Mouse (Mus musculus): ENCODE measurements around the gene Sirt7. TPM values are rescaled to one million over a fixed set of nuclear protein-coding genes. Genes with fewer than 3 reads are reported as not detected.
A peak's percentile ranks its signal among the peaks of the same experiment; 100 is the strongest.
"Not testable (repeated sequence)": the region's sequence is repeated elsewhere in the genome, so short reads cannot be mapped to it uniquely, and the experiment has no call there.

The Sirt7 gene
- polyA plus RNA-seq, 1 experiment from 2014 or later: 28.1 TPM

DNA sequence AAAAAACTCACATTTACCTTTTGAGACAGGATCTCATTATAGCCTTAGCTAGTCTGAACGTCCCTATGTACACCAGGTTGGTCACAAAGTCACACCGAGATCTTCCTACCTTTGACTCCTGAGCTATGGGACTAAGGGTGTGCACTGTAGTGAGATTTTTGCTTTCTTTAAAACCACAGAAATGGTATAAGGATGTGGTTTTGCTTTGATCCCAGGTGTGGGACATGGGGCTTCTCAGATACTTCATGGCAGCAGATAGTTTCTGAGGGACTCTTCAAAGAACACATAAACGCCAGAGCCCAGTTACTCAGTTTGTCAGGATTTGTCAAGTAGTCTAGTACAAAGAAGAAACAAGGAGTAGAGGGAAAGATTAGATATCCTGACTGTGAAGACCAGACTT is 24.3 kb downstream of the Sirt7 start:
- no peak for ATAC-seq (replicated peaks; ENCODE audit: extremely low read depth, insufficient read depth, low FRiP score)
- Histone ChIP-seq H3K9me3 (replicated peaks; ENCODE audit: control insufficient read depth, low read length) (no peaks in the 10 kb centered on the region), H3K4me2 (ENCODE audit: low read depth, low read length) (no peak overlapping the region), H3K36me3 (ENCODE audit: control insufficient read depth, insufficient read depth) (peaks cover 29% of the 10 kb centered on the region), H3K27ac (ENCODE audit: low read length) (no peak overlapping the region), H3K4me3 (ENCODE audit: low read length) (no peak overlapping the region), H3K4me1 (ENCODE audit: control insufficient read depth, insufficient read depth, low read length) (peaks cover 17% of the 10 kb centered on the region), H3K9ac (ENCODE audit: low read length) (no peak overlapping the region), H3K27me3 (ENCODE audit: control insufficient read depth, insufficient read depth, low read length) (no peaks in the 10 kb centered on the region)
- WGBS: 85% methylated on average over 3 of the region's 3 CpGs

DNA sequence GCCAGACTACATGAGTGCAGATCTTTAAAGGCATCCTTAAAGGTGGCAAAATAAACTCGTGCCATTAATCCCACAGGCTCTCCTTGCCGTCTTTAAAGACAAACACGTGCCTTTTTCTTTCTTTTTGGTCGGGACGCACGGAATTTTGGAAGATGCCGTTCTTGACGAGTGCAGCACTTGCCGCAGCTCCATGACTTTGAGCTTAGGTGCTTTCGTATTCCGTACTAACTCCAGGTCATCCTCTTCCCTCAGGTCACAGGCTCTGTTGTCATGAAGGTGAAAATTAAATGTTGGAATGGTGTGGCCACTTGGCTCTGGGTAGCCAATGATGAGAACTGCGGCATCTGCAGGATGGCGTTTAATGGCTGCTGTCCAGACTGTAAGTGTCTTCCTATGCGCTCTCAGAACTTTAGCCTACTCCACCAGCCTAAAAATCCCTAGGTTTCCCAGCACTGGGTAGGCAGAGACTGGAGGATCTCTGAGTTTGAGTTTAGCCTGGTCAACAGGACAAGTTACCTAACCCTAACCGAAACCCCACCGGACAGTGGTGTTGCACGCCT is 26.0 kb downstream of the Sirt7 start:
- peak overlapping the region; percentile 90 for H3K4me2 ChIP-seq (ENCODE audit: low read depth, low read length)
- H3K27me3 ChIP-seq (ENCODE audit: control insufficient read depth, insufficient read depth, low read length): no peaks in the 10 kb centered on the region
- ATAC-seq (replicated peaks; ENCODE audit: extremely low read depth, insufficient read depth, low FRiP score): no peak
- H3K36me3 ChIP-seq (ENCODE audit: control insufficient read depth, insufficient read depth): peaks cover 39% of the 10 kb centered on the region
- peak overlapping the region; percentile 75 for H3K9ac ChIP-seq (ENCODE audit: low read length)
- peaks cover 17% of the 10 kb centered on the region for H3K4me1 ChIP-seq (ENCODE audit: control insufficient read depth, insufficient read depth, low read length)
- 47% methylated on average over 17 of the region's 17 CpGs for WGBS
- H3K27ac ChIP-seq (ENCODE audit: low read length): peak overlapping the region; percentile 73; the same call in 1 of the 2 replicates
- no peaks in the 10 kb centered on the region for H3K9me3 ChIP-seq (replicated peaks; ENCODE audit: control insufficient read depth, low read length)
- peak overlapping the region; percentile 91 for H3K4me3 ChIP-seq (ENCODE audit: low read length)

DNA sequence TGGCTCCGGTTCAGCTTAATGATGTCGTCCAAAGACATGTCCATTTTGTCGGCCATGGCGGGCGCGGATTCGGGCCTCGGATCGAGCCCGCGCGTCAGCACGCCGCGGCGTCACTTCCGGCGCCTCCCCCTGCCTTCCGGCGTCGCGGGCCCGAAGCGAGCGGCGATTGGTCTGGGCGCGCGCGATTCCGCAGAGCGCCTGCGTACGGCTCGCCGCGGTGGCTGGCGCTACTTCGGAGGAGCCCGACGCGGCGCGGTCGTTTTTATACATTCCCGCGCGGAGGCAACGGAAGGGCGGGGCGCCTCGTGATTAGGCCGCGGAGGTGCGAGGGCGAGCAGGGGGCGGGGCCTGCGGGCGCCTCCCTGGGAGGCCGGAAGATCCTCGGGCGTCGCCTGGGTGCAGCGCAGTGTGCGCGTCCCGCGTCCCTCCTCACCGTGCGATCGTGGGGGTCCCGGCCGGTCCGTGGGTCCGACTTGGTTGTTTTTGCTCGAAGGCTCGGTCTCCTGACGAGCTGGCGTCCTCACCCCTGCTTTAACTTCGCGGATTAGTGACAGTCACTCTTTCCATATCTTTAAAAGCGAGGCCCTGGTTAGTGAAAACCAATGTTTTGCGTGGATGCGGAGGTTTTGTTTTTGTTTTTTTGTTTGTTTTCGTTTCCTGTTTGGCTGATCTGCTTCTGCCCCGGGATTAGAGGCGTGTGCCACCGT is 26.6 kb downstream of the Sirt7 start, which contains the start of the genes Alyref and Anapc11:
Gene Alyref, minus strand, starts transcription at position 83 of the 707 bp plus-strand sequence.
Gene Anapc11, plus strand, starts transcription at position 139 of the 707 bp plus-strand sequence.
- WGBS: under 1% methylated on average over 84 of the region's 88 CpGs

DNA sequence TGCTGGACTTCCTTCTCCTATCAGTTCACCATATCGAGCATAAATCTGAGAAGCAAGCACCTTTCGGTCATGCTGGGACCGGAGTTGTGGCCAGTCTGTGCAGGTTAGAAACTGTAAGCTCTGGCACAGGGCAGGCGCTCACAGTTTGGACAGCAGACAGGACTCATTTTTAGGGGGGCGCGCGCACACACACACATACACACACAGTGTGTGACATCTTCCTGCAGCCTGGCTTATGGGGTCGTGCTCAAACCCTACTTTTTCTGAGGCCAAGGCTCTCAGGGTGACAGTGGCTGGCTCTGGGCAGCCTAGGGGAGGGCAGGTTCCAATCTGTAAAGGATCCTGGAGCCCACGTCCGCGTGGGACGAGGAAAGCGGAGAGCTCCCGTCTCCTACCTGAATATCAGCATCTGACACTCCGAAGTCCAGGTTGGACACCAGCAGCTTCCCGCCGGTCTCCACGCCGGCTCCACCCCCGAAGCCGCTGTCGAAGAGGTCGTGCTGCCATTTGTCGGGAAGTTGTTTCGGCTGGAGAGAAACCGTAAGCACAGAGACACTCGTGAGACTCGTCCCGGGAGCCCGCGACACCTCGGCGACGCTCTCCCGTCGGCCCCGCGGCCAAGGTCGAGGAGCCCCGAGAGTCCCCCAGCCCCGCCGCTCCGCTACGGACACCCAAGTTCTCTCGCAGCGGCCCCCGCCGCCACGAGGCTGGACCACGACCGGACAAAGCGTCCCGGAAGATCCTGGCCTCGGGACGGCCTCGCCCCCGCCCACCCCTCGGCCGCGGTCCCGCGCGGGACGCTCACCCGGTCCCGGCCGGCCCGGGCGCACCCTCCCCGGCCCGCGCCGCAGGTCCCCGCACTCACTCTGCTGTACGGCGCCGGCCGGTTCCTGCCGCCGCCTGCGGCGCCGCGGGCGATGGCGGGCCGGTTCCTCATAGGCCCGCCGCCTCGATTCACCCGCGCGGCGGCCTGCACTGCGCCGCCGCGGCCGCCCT is 27.5 kb downstream of the Sirt7 start:
- Histone ChIP-seq H3K27me3 (ENCODE audit: control insufficient read depth, insufficient read depth, low read length) (no peaks in the 10 kb centered on the region), H3K4me1 (ENCODE audit: control insufficient read depth, insufficient read depth, low read length) (peaks cover 17% of the 10 kb centered on the region), H3K9ac (ENCODE audit: low read length) (peak overlapping the region; percentile 88), H3K4me2 (ENCODE audit: low read depth, low read length) (peak overlapping the region; percentile 77), H3K36me3 (ENCODE audit: control insufficient read depth, insufficient read depth) (peaks cover 40% of the 10 kb centered on the region), H3K9me3 (replicated peaks; ENCODE audit: control insufficient read depth, low read length) (no peaks in the 10 kb centered on the region), H3K27ac (ENCODE audit: low read length) (peak overlapping the region; percentile 88), H3K4me3 (ENCODE audit: low read length) (peak overlapping the region; percentile 91)
- WGBS: 3% methylated on average over 88 of the region's 99 CpGs
- ATAC-seq (replicated peaks; ENCODE audit: extremely low read depth, insufficient read depth, low FRiP score): peak; percentile 20

More for the DNA sequence above, 26.6 kb downstream of the Sirt7 start, which contains the start of the genes Alyref and Anapc11:
- H3K27me3 ChIP-seq (ENCODE audit: control insufficient read depth, insufficient read depth, low read length): no peaks in the 10 kb centered on the region
- ATAC-seq (replicated peaks; ENCODE audit: extremely low read depth, insufficient read depth, low FRiP score): peak; percentile 96
- H3K4me3 ChIP-seq (ENCODE audit: low read length): peak within 1 kb of the TSS; percentile 91
- peak within 1 kb of the TSS; percentile 88 for H3K9ac ChIP-seq (ENCODE audit: low read length)
- H3K27ac ChIP-seq (ENCODE audit: low read length): peak within 1 kb of the TSS; percentile 88
- H3K4me2 ChIP-seq (ENCODE audit: low read depth, low read length): peak within 1 kb of the TSS; percentile 90
- peaks cover 40% of the 10 kb centered on the region for H3K36me3 ChIP-seq (ENCODE audit: control insufficient read depth, insufficient read depth)
- no peaks in the 10 kb centered on the region for H3K9me3 ChIP-seq (replicated peaks; ENCODE audit: control insufficient read depth, low read length)
- peaks cover 17% of the 10 kb centered on the region for H3K4me1 ChIP-seq (ENCODE audit: control insufficient read depth, insufficient read depth, low read length)

DNA sequence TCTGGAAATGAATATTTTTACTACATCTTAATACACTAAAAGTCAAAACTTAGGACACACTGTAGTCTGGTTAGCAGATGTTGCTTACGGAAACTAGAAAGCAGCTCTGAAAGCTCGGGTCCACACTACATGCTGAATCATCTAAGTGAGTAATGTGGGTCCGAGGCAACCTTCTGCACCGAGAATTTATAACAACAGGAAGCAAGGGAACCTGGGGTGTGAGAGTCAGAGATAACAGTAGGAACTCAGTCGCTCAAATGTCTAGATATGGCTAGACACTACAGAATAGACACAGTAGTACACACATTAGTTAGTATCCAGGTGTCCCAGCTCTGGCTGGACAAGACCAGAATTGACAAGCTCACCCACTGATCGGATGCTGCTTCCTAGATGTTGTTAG is 36.5 kb downstream of the Sirt7 start:
- no peak overlapping the region for H3K27ac ChIP-seq (ENCODE audit: low read length)
- H3K9me3 ChIP-seq (replicated peaks; ENCODE audit: control insufficient read depth, low read length): peaks cover 3% of the 10 kb centered on the region; the same call in 1 of the 2 replicates
- no peak overlapping the region for H3K4me3 ChIP-seq (ENCODE audit: low read length)
- H3K27me3 ChIP-seq (ENCODE audit: control insufficient read depth, insufficient read depth, low read length): no peaks in the 10 kb centered on the region
- 80% methylated on average over 6 of the region's 6 CpGs for WGBS
- no peak overlapping the region for H3K9ac ChIP-seq (ENCODE audit: low read length)
- H3K4me2 ChIP-seq (ENCODE audit: low read depth, low read length): no peak overlapping the region
- no peaks in the 10 kb centered on the region for H3K4me1 ChIP-seq (ENCODE audit: control insufficient read depth, insufficient read depth, low read length)
- ATAC-seq (replicated peaks; ENCODE audit: extremely low read depth, insufficient read depth, low FRiP score): no peak
- peaks cover 65% of the 10 kb centered on the region for H3K36me3 ChIP-seq (ENCODE audit: control insufficient read depth, insufficient read depth)

DNA sequence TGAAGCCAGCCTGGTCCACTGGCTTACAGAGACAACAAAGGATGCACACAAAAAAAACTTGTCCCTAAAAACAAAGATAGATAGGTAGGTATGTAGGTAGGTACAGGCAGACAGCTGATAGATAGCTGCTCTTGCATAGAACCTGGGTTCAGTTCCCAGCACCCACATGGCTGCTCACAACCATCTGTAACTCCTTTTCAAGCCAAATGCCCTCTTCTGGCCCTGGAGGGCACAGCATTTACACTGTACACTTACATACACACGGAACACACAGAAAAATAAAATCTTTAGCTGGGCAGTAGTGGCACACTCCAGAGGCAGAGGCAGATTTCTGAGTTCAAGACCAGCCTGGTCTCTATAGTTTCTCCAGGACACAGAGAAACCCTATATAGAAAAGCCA is 41.1 kb downstream of the Sirt7 start:
- 97% methylated on average over 1 of the region's 1 CpGs for WGBS
- H3K9ac ChIP-seq (ENCODE audit: low read length): no peak overlapping the region
- no peaks in the 10 kb centered on the region for H3K27me3 ChIP-seq (ENCODE audit: control insufficient read depth, insufficient read depth, low read length)
- no peak overlapping the region for H3K27ac ChIP-seq (ENCODE audit: low read length)
- H3K4me3 ChIP-seq (ENCODE audit: low read length): no peak overlapping the region
- peaks cover 41% of the 10 kb centered on the region for H3K36me3 ChIP-seq (ENCODE audit: control insufficient read depth, insufficient read depth)
- H3K9me3 ChIP-seq (replicated peaks; ENCODE audit: control insufficient read depth, low read length): peaks cover 3% of the 10 kb centered on the region; the same call in 1 of the 2 replicates
- ATAC-seq (replicated peaks; ENCODE audit: extremely low read depth, insufficient read depth, low FRiP score): no peak
- no peak overlapping the region for H3K4me2 ChIP-seq (ENCODE audit: low read depth, low read length)
- H3K4me1 ChIP-seq (ENCODE audit: control insufficient read depth, insufficient read depth, low read length): peaks cover 20% of the 10 kb centered on the region

DNA sequence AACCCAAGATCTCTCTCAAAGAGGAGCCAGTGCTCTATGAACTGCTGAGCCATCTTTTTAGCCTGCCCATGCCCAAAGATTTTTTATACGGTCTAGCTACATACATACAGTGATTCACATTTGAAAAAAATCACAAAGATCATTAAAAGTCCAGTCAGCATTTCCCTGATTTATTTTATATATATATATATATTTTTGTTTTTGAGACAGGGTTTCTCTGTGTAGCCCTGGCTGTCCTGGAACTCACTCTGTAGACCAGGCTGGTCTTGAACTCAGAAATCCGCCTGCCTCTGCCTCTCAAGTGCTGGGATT is 42.1 kb downstream of the Sirt7 start:
- H3K27me3 ChIP-seq (ENCODE audit: control insufficient read depth, insufficient read depth, low read length); H3K27ac ChIP-seq (ENCODE audit: low read length); H3K4me2 ChIP-seq (ENCODE audit: low read depth, low read length); H3K4me3 ChIP-seq (ENCODE audit: low read length); H3K9ac ChIP-seq (ENCODE audit: low read length); H3K9me3 ChIP-seq (replicated peaks; ENCODE audit: control insufficient read depth, low read length); ATAC-seq (replicated peaks; ENCODE audit: extremely low read depth, insufficient read depth, low FRiP score): not testable (repeated sequence)
- 93% methylated on average over 2 of the region's 2 CpGs for WGBS
- peaks cover 20% of the 10 kb centered on the region for H3K4me1 ChIP-seq (ENCODE audit: control insufficient read depth, insufficient read depth, low read length)
- H3K36me3 ChIP-seq (ENCODE audit: control insufficient read depth, insufficient read depth): peaks cover 44% of the 10 kb centered on the region

DNA sequence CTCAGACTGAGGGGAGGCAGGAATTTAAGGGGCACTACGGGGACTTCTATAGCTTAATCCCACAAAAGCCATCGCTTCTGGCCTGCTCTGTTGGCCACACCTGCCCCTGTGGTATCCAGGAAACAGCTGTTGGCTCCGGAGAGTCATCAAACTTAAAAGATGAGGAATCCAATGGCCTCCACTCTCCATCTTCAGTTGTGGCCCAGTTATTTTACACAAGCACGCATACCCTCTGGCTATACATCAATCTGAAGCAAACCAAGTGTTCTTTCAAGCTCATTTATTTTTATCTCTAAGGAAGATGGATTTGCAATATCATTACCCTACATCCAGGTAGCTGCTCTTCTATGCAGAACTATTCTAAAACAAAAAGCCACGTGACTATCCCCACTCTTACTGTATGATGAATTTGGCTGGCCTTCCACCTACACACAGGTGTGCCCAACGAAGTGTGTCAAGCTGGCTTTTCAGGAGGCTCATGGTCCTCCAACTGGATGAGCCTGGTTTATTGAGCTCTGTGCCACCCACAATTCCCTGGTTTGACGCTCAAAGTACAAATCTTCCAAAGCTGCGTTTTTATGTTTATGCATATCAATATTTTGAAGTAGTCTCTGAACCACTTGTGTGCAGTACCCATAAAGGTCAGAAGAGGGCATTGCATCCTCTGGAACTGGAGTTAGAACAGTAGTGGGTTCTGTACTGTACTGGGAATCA is 42.6 kb downstream of the Sirt7 start:
- Histone ChIP-seq H3K27me3 (ENCODE audit: control insufficient read depth, insufficient read depth, low read length) (no peaks in the 10 kb centered on the region), H3K4me2 (ENCODE audit: low read depth, low read length) (peak overlapping the region; percentile 94), H3K27ac (ENCODE audit: low read length) (peak overlapping the region; percentile 92), H3K4me1 (ENCODE audit: control insufficient read depth, insufficient read depth, low read length) (peaks cover 20% of the 10 kb centered on the region), H3K9me3 (replicated peaks; ENCODE audit: control insufficient read depth, low read length) (peaks cover 3% of the 10 kb centered on the region; the same call in 1 of the 2 replicates), H3K4me3 (ENCODE audit: low read length) (peak overlapping the region; percentile 92), H3K9ac (ENCODE audit: low read length) (peak overlapping the region; percentile 95), H3K36me3 (ENCODE audit: control insufficient read depth, insufficient read depth) (peaks cover 46% of the 10 kb centered on the region)
- ATAC-seq (replicated peaks; ENCODE audit: extremely low read depth, insufficient read depth, low FRiP score): no peak
- 78% methylated on average over 8 of the region's 8 CpGs for WGBS

Measured in heart, embryonic 16.5 days (tissue).